Comparison of ENCODE assay signal across 22 mouse cellular contexts in the genomic region with DNA sequence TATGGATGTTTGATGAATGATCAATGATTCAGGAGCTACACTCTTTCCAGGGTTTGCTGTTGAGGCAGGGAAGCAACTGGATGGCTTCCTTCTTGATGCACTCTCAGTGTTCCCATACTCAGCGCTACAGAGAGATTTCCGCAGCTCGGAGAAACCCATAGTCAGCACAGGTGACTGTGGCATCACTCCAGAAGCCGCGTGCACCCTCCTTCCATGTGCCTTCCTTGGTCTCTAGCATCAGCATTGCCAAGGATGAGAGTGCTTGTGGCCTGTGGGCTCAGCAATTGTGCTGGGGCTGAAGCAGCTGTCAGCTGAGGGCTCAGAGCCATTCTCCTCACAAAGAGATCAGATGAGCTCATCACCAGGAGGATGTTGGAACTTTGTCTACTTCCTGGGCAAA.
A peak's percentile ranks its signal among the peaks of the same experiment; 100 is the strongest.
DNase-seq lines count a peak whose midpoint lies in the region; ATAC-seq and TF ChIP-seq lines count a peak whose summit lies in the region.
"Had no signal": no experiment of that assay in that cellular context is flagged by ENCODE, and none has a peak within 500 bp of the region (broad histone marks: within the 10 kb centered on the region; RNA-seq: fewer than 3 reads in every experiment).

No protein-coding gene starts in this region.

- TF ChIP-seq CTCF in forebrain, postnatal 0 days (IDR thresholded peaks at IDR 0.05; ENCODE audit: low read depth), result no peak

- no peak for ATAC-seq in cerebellum, adult (ENCODE audit: insufficient number of reproducible peaks, low FRiP score, low TSS enrichment)
- ATAC-seq in forebrain, postnatal 0 days, result peak; percentile 6; the same call in 1 of the 2 replicates
- ATAC-seq in forebrain, embryonic 13.5 days, result no peak
- ATAC-seq in megakaryocyte, adult 5-6 weeks (ENCODE audit: poor library complexity, severe bottlenecking), result no peak
- ATAC-seq: activated CD4-positive, CD25-positive, alpha-beta regulatory T cell, adult 4 months; CD4-positive, CD25-positive, alpha-beta regulatory T cell, adult 4 months; forebrain, embryonic 14.5 days; forebrain, embryonic 16.5 days; Patski had no signal

- no peak overlapping the region for H3K27ac ChIP-seq in forebrain, postnatal 0 days (ENCODE audit: low read depth, low read length)
- H3K27ac ChIP-seq in forebrain, embryonic 13.5 days, result no peak overlapping the region
- H3K27ac ChIP-seq: embryonic facial prominence, embryonic 10.5 days; embryonic facial prominence, embryonic 12.5 days had no signal

- WGBS in forebrain, postnatal 0 days, result 92% methylated on average over 5 of the region's 5 CpGs
- WGBS in forebrain, embryonic 13.5 days, result 93% methylated on average over 5 of the region's 5 CpGs

- no peaks in the 10 kb centered on the region for H3K4me1 ChIP-seq in forebrain, postnatal 0 days (ENCODE audit: insufficient read depth)
- H3K4me1 ChIP-seq in forebrain, embryonic 13.5 days, result no peaks in the 10 kb centered on the region
- H3K4me1 ChIP-seq in megakaryocyte, embryonic 14.5 days, result no peaks in the 10 kb centered on the region
- H3K4me1 ChIP-seq: embryonic facial prominence, embryonic 10.5 days; embryonic facial prominence, embryonic 12.5 days had no signal

- no peaks in the 10 kb centered on the region for H3K27me3 ChIP-seq in forebrain, postnatal 0 days (ENCODE audit: insufficient read depth, low read length)
- H3K27me3 ChIP-seq in forebrain, embryonic 13.5 days, result no peaks in the 10 kb centered on the region
- H3K27me3 ChIP-seq in megakaryocyte, embryonic 14.5 days (replicated peaks), result no peaks in the 10 kb centered on the region
- H3K27me3 ChIP-seq: CH12.LX; embryonic facial prominence, embryonic 12.5 days had no signal

- H3K36me3 ChIP-seq in forebrain, postnatal 0 days (ENCODE audit: insufficient read depth), result no peaks in the 10 kb centered on the region
- H3K36me3 ChIP-seq in forebrain, embryonic 13.5 days (ENCODE audit: poor library complexity, severe bottlenecking), result no peaks in the 10 kb centered on the region
- H3K36me3 ChIP-seq in megakaryocyte, embryonic 14.5 days (replicated peaks; ENCODE audit: low read length), result no peaks in the 10 kb centered on the region
- H3K36me3 ChIP-seq: embryonic facial prominence, embryonic 10.5 days; embryonic facial prominence, embryonic 12.5 days; G1E had no signal

- H3K9ac ChIP-seq in forebrain, postnatal 0 days, result no peak overlapping the region
- H3K9ac ChIP-seq in forebrain, embryonic 13.5 days, result no peak overlapping the region
- H3K9ac ChIP-seq: embryonic facial prominence, embryonic 12.5 days had no signal

- H3K4me3 ChIP-seq in forebrain, postnatal 0 days (ENCODE audit: low read depth, low read length), result no peak overlapping the region
- H3K4me3 ChIP-seq in forebrain, embryonic 13.5 days, result no peak overlapping the region
- peak overlapping the region; percentile 38 for H3K4me3 ChIP-seq in megakaryocyte, embryonic 14.5 days (replicated peaks)
- H3K4me3 ChIP-seq: embryonic facial prominence, embryonic 10.5 days; embryonic facial prominence, embryonic 12.5 days had no signal

- no peak overlapping the region for H3K4me2 ChIP-seq in forebrain, postnatal 0 days (ENCODE audit: low read depth)
- H3K4me2 ChIP-seq in forebrain, embryonic 13.5 days, result no peak overlapping the region
- H3K4me2 ChIP-seq: embryonic facial prominence, embryonic 12.5 days had no signal

- H3K9me3 ChIP-seq in forebrain, postnatal 0 days (ENCODE audit: low read length), result no peaks in the 10 kb centered on the region
- no peaks in the 10 kb centered on the region for H3K9me3 ChIP-seq in forebrain, embryonic 13.5 days (replicated peaks)
- peaks cover 12% of the 10 kb centered on the region for H3K9me3 ChIP-seq in megakaryocyte, embryonic 14.5 days
- H3K9me3 ChIP-seq: embryonic facial prominence, embryonic 10.5 days; embryonic facial prominence, embryonic 12.5 days had no signal

- peak; percentile 52 to 53 for DNase-seq in cerebellum, postnatal 10 days
- DNase-seq in forebrain, postnatal 0 days, result no peak
- DNase-seq: adrenal gland, adult 2 months; adrenal gland, postnatal 10 days; adrenal gland, postnatal 25 days; B cell, adult 2 months; cerebellum, adult 11 months; cerebellum, adult 18-20 months; cerebellum, adult 9-10 months had no signal
